Mouse (Mus musculus): ENCODE data around the gene Tnxb.

Gene Tnxb

GRCm38 (mm10) chr17:34643379-34643778 lies 27.0 kb upstream of the Tnxb start:
- DNase-seq (ENCODE audit: low spot score in 2 of 2): no peak

GRCm38 (mm10) chr17:34643944-34644343 lies 26.4 kb upstream of the Tnxb start:
- DNase-seq (ENCODE audit: low spot score in 2 of 2): peak in 1 of 2 experiments; percentile 52

- peak; percentile 95 to 96 for DNase-seq (ENCODE audit: low spot score in 2 of 2)
Observed at GRCm38 (mm10) chr17:34644608-34645007, 25.7 kb upstream of the Tnxb start, which contains the start of gene Fkbpl. Fkbpl (plus strand) TSS chr17:34644764.

- no peak for DNase-seq (ENCODE audit: low spot score in 2 of 2)
Observed at GRCm38 (mm10) chr17:34645256-34645829, 25.0 kb upstream of the Tnxb start.

DNA sequence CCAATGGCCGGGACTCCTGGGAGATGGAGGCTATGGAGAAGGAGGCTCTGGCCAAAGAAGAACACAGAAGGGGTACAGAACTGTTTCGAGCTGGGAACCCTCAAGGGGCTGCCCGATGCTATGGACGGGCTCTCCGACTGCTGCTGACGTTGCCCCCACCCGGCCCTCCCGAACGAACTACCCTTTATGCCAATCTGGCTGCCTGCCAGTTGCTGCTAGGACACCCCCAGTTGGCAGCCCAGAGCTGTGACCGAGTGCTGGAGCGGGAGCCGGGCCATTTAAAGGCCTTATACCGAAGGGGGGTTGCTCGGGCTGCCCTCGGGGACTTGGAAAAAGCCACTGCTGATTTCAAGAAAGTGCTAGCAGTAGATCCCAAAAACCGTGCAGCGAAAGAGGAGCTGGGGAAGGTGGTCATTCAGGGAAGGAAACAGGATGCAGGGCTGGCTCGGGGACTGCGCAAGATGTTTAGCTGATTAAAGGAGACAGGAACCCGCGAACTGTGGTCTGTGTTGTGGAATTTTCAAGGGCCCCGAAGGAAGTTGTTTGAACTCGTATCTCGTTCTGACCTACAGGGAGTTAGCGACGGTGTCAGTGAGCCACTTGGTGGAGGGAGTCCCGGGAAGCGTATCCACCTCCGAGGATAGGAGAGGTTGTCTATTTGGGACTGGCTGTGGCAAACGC lies 24.4 kb upstream of the Tnxb start:
- DNase-seq (ENCODE audit: low spot score in 2 of 2): no peak

- peak; percentile 84 to 96 for DNase-seq (ENCODE audit: low spot score in 2 of 2)
Observed at GRCm38 (mm10) chr17:34646906-34647787, 23.2 kb upstream of the Tnxb start, which contains the start of gene Atf6b. Atf6b (plus strand) TSS chr17:34647146.

DNA sequence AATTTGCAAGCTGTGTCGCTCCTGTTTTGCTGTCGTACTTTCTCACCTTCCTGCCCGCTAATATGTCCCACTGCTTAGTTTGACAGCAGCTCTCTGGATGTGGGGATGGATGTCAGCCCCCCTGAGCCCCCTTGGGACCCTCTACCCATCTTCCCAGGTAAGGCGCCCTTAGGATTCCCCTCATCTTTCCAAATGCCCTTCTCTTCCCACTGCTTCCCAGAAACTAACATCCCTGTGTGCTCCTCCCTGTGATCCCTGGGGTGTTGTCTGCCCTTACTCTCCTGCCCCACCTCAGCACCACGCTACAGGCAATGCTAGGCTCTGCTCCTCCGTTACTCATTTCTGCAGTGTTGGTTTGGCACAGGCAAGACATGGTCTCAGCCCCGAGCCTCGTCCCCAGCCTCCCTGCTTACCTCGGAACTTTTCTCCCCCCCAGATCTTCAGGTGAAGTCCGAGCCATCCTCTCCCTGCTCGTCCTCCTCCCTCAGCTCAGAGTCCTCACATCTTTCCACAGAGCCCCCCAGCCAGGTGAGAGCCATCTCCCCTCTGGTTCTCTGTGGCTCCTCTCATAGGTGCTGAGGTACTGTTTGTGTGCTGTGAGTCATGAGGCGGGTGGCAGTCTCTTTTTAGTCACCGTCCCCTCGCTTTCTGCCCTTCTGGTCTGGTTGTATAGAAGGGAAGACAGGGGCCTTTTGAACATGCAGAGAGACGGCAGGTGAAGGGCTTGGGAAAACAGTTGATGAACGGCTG lies 22.0 kb upstream of the Tnxb start:
- no peak for DNase-seq (ENCODE audit: low spot score in 2 of 2)

DNA sequence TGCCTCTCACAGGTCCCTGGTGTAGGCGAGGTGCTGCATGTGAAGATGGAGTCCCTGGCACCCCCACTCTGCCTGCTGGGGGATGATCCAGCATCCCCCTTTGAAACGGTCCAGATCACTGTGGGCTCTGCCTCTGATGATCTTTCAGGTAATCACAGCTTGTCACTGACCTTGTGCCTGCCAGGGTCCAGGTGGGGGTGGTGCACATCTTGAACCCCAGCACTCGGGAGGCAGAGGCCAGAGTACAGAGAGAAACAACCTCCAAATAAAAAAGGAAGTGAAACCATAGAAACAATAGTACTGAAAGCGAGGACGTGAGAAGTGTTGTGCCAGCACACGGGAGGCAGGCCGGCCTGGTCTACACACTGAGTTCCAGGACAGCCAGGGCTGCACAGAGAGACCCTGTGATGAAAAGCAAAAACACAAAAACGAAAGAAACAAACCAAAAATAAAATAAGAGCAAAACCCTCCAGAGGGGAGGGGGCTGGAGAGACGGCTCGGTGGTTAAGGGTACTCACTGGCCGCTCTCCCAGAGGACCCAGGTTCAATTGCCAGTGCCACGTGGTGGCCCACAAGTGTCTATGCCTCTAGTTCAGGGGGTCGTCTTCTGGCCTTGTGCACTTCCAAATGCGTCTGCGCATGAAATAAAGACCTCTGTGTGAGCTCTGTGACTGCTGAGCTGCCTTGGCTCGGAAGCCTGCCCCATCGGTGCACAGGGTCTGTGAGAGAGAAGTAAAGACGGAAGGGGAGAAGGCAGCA lies 21.1 kb upstream of the Tnxb start:
- DNase-seq (ENCODE audit: low spot score in 2 of 2): no peak

DNA sequence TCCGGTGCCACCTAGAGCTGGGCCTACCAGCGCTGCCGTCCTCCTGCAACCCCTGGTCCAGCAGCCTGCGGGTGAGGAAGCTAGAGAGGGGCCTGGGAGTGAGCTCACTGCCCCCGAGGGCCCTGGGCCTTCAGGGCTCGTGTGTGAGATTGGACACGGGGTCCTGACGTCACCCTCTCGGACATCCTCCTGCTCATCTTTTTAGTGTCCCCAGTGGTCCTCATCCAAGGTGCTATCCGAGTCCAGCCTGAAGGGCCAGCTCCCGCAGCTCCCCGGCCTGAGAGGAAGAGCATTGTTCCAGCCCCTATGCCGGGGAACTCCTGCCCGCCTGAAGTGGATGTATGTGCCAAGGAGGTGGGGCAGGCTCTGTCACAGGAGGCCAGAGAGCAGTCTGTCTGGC lies 19.6 kb upstream of the Tnxb start:
- no peak for DNase-seq (ENCODE audit: low spot score in 2 of 2)

DNA sequence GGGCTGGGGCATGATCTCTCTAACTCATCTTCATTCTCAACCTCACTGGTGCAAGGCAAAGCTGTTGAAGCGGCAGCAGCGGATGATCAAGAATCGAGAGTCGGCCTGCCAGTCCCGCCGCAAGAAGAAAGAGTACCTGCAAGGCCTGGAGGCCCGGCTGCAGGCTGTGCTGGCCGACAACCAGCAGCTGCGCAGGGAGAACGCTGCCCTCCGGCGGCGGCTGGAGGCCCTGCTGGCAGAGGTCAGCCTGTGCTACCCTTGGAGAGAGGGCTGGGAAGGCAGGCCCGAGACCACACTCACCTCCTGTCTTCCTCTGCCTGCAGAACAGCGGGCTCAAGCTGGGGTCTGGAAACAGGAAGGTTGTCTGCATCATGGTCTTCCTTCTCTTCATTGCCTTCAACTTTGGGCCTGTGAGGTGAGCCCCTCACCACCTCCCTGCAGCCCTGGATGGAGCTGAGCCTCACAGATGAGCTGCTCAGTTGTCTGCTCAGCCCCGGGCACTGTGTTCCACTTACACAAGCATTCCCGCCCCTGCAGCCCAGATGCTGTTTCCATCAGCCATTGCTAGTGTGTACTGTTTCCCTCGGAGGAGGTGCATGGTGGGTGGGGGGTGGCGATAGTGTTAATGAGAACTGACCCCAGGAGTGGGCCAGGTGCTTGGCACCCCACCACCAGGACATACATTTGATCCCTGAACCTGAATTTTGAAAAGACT lies 18.7 kb upstream of the Tnxb start:
- DNase-seq (ENCODE audit: low spot score in 2 of 2): no peak

GRCm38 (mm10) chr17:34652546-34652945 lies 17.8 kb upstream of the Tnxb start:
- DNase-seq (ENCODE audit: low spot score in 2 of 2): no peak

DNA sequence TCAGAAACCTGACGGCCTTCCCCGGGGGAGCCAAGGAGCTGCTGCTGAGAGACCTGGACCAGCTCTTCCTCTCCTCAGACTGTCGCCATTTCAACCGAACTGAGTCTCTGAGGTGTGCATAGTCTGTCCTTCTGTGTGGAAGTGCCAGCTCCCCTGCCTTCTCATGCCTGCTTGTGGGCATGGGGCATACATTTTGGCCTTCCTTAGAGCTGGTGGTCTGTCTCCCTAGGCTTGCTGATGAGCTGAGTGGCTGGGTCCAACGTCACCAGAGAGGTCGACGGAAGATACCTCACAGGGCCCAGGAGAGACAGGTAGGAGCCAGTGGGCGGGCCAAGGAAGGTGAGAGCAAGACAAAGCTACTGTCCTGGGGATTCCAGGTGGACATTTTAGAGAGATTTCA lies 17.4 kb upstream of the Tnxb start:
- no peak for DNase-seq (ENCODE audit: low spot score in 2 of 2)

DNA sequence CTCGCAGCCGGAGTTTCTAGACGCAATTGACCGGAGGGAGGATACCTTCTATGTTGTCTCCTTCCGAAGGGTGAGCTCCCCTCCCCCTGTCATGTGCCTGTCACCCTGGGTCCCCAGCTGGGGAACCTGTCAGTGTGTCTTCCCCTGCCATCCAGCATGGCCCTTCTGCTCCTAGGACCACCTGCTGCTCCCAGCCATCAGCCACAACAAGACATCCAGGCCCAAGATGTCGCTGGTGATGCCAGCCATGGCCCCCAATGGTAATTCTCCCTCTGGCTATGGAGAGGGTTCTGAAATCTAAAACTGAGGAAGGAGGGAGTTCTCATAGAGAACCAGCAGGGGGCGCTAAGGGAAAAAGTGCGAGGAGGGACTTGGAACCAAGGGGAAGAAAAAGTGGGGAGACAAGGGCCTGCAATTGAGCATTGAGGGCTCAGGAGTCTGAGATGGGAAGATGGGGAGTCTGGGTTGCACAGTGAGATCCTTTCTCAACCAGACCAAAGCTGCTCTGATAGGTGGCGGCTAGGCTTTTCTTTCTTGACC lies 16.5 kb upstream of the Tnxb start:
- peak in 1 of 2 experiments; percentile 41 for DNase-seq (ENCODE audit: low spot score in 2 of 2)

GRCm38 (mm10) chr17:34654392-34654791 lies 15.9 kb upstream of the Tnxb start:
- DNase-seq (ENCODE audit: low spot score in 2 of 2): no peak

- DNase-seq (ENCODE audit: low spot score in 2 of 2): peak in 1 of 2 experiments; percentile 71
Observed at GRCm38 (mm10) chr17:34655160-34655559, 15.2 kb upstream of the Tnxb start.

DNA sequence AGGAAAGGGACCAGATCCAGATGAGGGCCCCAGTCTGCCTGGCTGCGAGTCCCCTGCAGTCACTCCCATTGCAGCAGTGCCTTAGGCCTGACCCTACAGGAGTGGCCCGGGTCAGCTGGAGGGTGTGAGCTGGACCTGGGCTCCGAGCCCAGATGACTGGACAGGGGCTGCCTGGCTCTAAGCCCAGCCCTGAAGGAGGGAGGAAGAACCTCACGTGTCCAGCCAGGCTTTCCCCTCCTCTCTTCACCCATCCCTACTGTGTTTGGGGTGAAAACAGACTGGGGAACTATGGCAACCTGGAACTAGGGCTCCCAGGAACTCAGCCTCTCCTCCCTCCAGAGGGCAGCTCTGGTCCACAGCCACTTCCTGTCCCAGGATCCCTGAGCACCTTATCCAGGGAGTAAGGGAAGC lies 14.7 kb upstream of the Tnxb start:
- peak; percentile 70 to 89 for DNase-seq (ENCODE audit: low spot score in 2 of 2)

DNA sequence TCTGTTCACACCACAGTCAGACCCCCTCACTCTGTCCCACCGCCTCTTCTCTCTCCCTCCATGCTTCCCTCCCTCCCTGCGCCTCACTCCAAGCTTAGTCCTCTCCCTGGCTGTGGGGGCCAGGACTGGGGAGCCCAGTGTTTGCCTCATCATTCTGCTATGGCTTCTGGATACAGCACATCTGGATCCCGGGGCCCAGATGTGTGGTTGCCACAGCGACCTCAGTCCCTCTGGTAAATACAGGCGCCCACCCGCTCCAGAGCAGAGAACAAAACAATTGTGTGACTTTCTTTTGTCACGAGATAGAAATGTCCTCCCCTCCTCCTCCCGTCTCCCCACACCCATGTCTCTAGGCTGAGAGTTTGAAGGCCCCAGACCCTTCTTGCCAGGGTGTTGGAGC lies 13.7 kb upstream of the Tnxb start:
- no peak for DNase-seq (ENCODE audit: low spot score in 2 of 2)

DNA sequence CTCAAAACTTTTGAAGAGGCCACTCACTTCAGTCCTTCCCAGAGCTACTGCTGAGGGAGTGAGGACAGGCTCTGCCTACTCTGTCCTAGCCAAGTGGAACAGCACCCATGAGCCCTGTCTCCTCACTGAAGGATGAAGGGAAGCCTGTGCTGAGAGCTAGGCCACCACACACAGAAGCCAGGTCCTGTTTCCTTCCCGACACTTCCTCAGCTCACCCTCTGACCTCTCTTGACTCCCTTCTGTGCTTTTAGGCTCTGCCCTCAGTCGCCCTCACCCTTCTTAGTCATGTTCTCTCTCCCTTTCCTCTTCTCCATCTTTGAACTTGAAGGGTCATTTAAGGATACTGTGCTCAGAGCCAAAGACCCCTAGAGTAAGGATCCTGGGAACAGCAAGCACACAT lies 13.1 kb upstream of the Tnxb start:
- no peak for DNase-seq (ENCODE audit: low spot score in 2 of 2)

GRCm38 (mm10) chr17:34658145-34658544 lies 12.2 kb upstream of the Tnxb start:
- no peak for DNase-seq (ENCODE audit: low spot score in 2 of 2)

DNA sequence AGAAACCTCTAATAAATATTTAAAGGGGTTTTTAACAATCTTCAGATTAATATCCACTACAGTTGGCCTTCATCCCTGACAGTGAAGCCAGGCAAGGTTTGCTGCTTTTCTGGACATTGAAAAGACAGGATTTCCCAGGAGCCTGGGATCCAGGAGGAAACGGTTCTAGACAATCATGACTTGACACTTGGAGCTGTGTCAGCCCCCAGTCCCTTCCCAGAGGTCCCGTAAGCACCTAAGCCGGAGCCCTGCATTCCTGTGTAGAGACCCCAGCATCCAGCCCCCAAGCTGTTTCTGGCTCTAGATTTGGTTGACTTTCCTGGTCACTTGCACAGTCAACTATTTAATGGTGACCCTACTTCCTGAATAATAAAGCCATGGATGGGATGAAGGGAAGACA lies 11.7 kb upstream of the Tnxb start:
- no peak for DNase-seq (ENCODE audit: low spot score in 2 of 2)

All from urinary bladder, postnatal 36 days (tissue).